Mouse (Mus musculus): ENCODE measurements around the gene St3gal6.

GRCm38 (mm10) chr16:58533254-58533653, 9.2 kb upstream of the St3gal6 start:
- no peak for TF ChIP-seq CTCF (conservative IDR thresholded peaks at IDR 0.05 in 1 of 2, IDR thresholded peaks at IDR 0.05 in 1 of 2; ENCODE audit: low read depth in 2 of 2, low read length in 2 of 2)
- no peak for TF ChIP-seq USF1 (IDR thresholded peaks at IDR 0.05; ENCODE audit: low read depth, low read length)
- TF ChIP-seq POLR2A (IDR thresholded peaks at IDR 0.05; ENCODE audit: low read depth, low read length) = no peak
- no peak for TF ChIP-seq EP300 (IDR thresholded peaks at IDR 0.05; ENCODE audit: low read length)
- TF ChIP-seq ZKSCAN1 (IDR thresholded peaks at IDR 0.05; ENCODE audit: borderline replicate concordance, low read depth, low read length) = no peak
- no peak for TF ChIP-seq TCF12 (IDR thresholded peaks at IDR 0.05; ENCODE audit: low read depth, low read length)
- no peak for TF ChIP-seq MXI1 (IDR thresholded peaks at IDR 0.05; ENCODE audit: low read depth, low read length)
- no peak for TF ChIP-seq ZNF384 (IDR thresholded peaks at IDR 0.05; ENCODE audit: low read depth, low read length)
- TF ChIP-seq E2F4 (IDR thresholded peaks at IDR 0.05; ENCODE audit: insufficient replicate concordance, low read depth, low read length) = no peak
- no peak for TF ChIP-seq NRF1 (IDR thresholded peaks at IDR 0.05; ENCODE audit: low read depth, low read length)
- TF ChIP-seq ZMIZ1 (IDR thresholded peaks at IDR 0.05; ENCODE audit: low read depth, low read length) = no peak

Data from CH12.LX (cell line).